In genomic region chr8:82943223-82944006, GRCm38 (mm10) we compare ENCODE assay signal across 8 mouse cellular contexts.
A peak's percentile ranks its signal among the peaks of the same experiment; 100 is the strongest.
DNase-seq lines count a peak whose midpoint lies in the region; ATAC-seq and TF ChIP-seq lines count a peak whose summit lies in the region.
"Had no signal": no experiment of that assay in that cellular context is flagged by ENCODE, and none has a peak within 500 bp of the region (broad histone marks: within the 10 kb centered on the region; RNA-seq: fewer than 3 reads in every experiment).

No protein-coding gene starts in this region.

- no peak overlapping the region for H3K4me3 ChIP-seq in kidney, adult 2 months (ENCODE audit: insufficient read depth, low read depth, low read length)
- H3K4me3 ChIP-seq in forebrain, postnatal 0 days (ENCODE audit: low read depth, low read length), result no peak overlapping the region
- no peak overlapping the region for H3K4me3 ChIP-seq in limb, embryonic 14.5 days (replicated peaks; ENCODE audit: low read length)
- H3K4me3 ChIP-seq in thymus, adult 2 months (ENCODE audit: control insufficient read depth, insufficient read depth, low read length), result no peak overlapping the region

- no peaks in the 10 kb centered on the region for H3K27me3 ChIP-seq in kidney, adult 2 months (replicated peaks; ENCODE audit: control insufficient read depth, insufficient read depth, low read length)
- H3K27me3 ChIP-seq in Patski, result no peaks in the 10 kb centered on the region
- H3K27me3 ChIP-seq in forebrain, postnatal 0 days (ENCODE audit: insufficient read depth, low read length), result no peaks in the 10 kb centered on the region
- no peaks in the 10 kb centered on the region for H3K27me3 ChIP-seq in limb, embryonic 14.5 days (ENCODE audit: control insufficient read depth, insufficient read depth, low read length)
- H3K27me3 ChIP-seq in thymus, adult 2 months (ENCODE audit: control insufficient read depth, insufficient read depth, low read length), result no peaks in the 10 kb centered on the region

- no peaks in the 10 kb centered on the region for H3K9me3 ChIP-seq in forebrain, postnatal 0 days (ENCODE audit: low read length)
- H3K9me3 ChIP-seq in limb, embryonic 14.5 days (ENCODE audit: control insufficient read depth, low read length), result no peaks in the 10 kb centered on the region

- no peak overlapping the region for H3K4me2 ChIP-seq in forebrain, postnatal 0 days (ENCODE audit: low read depth)
- 0 out of 2 replicates have a peak overlapping the region, but pooled peaks have one; percentile 25 for H3K4me2 ChIP-seq in limb, embryonic 14.5 days (replicated peaks; ENCODE audit: low read depth, low read length, severe bottlenecking)

- DNase-seq in kidney, adult 2 months, result peak; percentile 33
- no peak for DNase-seq in kidney, adult 18-20 months
- DNase-seq in Patski (ENCODE audit: low read depth, low spot score), result peak; percentile 89
- DNase-seq in forebrain, postnatal 0 days, result peak; percentile 6
- peak; percentile 77 for DNase-seq in limb, embryonic 14.5 days (ENCODE audit: low spot score)
- DNase-seq in thymus, adult 2 months, result no peak
- DNase-seq in thymus, postnatal 10 days (ENCODE audit: low spot score in 2 of 2), result no peak
- DNase-seq: cerebellum, adult 11-12 months had no signal

- CTCF ChIA-PET in Patski (lab: Charles Lee), result interaction anchor here (0.9 to 1.9 kb wide), 6 partner anchors 10 to 73 kb away, joined by 3 to 11 read pairs (median 4); no protein-coding TSS in a partner anchor

- peak; percentile 83 for ATAC-seq in Patski
- no peak for ATAC-seq in forebrain, postnatal 0 days
- ATAC-seq in limb, embryonic 14.5 days (ENCODE audit: low FRiP score, low read depth), result peak; percentile 68

- H3K36me3 ChIP-seq in kidney, adult 2 months (ENCODE audit: control insufficient read depth, insufficient read depth, low read length), result no peaks in the 10 kb centered on the region
- H3K36me3 ChIP-seq in forebrain, postnatal 0 days (ENCODE audit: insufficient read depth), result no peaks in the 10 kb centered on the region
- H3K36me3 ChIP-seq in limb, embryonic 14.5 days (ENCODE audit: control insufficient read depth, insufficient read depth, low read length), result no peaks in the 10 kb centered on the region
- no peaks in the 10 kb centered on the region for H3K36me3 ChIP-seq in thymus, adult 2 months (ENCODE audit: control insufficient read depth, insufficient read depth, low read length)

- TF ChIP-seq POLR2A in kidney, adult 2 months (IDR thresholded peaks at IDR 0.05; ENCODE audit: low read depth, low read length), result no peak
- TF ChIP-seq POLR2A in limb, embryonic 14.5 days (IDR thresholded peaks at IDR 0.05; ENCODE audit: borderline replicate concordance, extremely low read depth, insufficient read depth, insufficient read length), result no peak
- TF ChIP-seq POLR2A in thymus, adult 2 months (IDR thresholded peaks at IDR 0.05; ENCODE audit: control insufficient read depth, extremely low read depth, insufficient read depth, low read length, poor library complexity), result no peak

- 26% methylated on average over 6 of the region's 6 CpGs for WGBS in kidney, adult 2 months
- WGBS in forebrain, postnatal 0 days, result 17% methylated on average over 6 of the region's 6 CpGs
- WGBS in limb, embryonic 14.5 days, result 20% methylated on average over 6 of the region's 6 CpGs
- WGBS in thymus, adult 2 months, result 88% methylated on average over 6 of the region's 6 CpGs

- H3K27ac ChIP-seq in kidney, adult 2 months (ENCODE audit: insufficient read depth, low read depth, low read length), result no peak overlapping the region
- no peak overlapping the region for H3K27ac ChIP-seq in forebrain, postnatal 0 days (ENCODE audit: low read depth, low read length)
- no peak overlapping the region for H3K27ac ChIP-seq in limb, embryonic 14.5 days (replicated peaks; ENCODE audit: low read depth, low read length)
- H3K27ac ChIP-seq in thymus, adult 2 months (ENCODE audit: control insufficient read depth, insufficient read depth, low read length), result no peak overlapping the region

- POLR2A ChIA-PET in Patski (lab: Charles Lee), result interaction anchor here (0.5 to 0.6 kb wide), 3 partner anchors 14 to 95 kb away, joined by 3 to 5 read pairs (median 4); partner anchors contain the start of gene Rnf150

- H3K4me1 ChIP-seq in kidney, adult 2 months (ENCODE audit: control insufficient read depth, insufficient read depth, low read length), result peaks cover 3% of the 10 kb centered on the region; the same call in 1 of the 2 replicates
- H3K4me1 ChIP-seq in forebrain, postnatal 0 days (ENCODE audit: insufficient read depth), result peaks cover 11% of the 10 kb centered on the region; the same call in 1 of the 2 replicates
- H3K4me1 ChIP-seq in limb, embryonic 14.5 days (ENCODE audit: control insufficient read depth, insufficient read depth, low read length), result peaks cover 31% of the 10 kb centered on the region
- H3K4me1 ChIP-seq in thymus, adult 2 months (replicated peaks; ENCODE audit: control insufficient read depth, insufficient read depth, low read length), result no peaks in the 10 kb centered on the region

- TF ChIP-seq CTCF in kidney, adult 2 months (conservative IDR thresholded peaks at IDR 0.05; ENCODE audit: insufficient read depth, insufficient read length, low read depth, low read length), result no peak
- no peak for TF ChIP-seq CTCF in Patski (IDR thresholded peaks at IDR 0.05)
- TF ChIP-seq CTCF in forebrain, postnatal 0 days (IDR thresholded peaks at IDR 0.05; ENCODE audit: low read depth), result no peak
- TF ChIP-seq CTCF in thymus, adult 2 months (IDR thresholded peaks at IDR 0.05; ENCODE audit: borderline replicate concordance, control insufficient read depth, extremely low read depth, insufficient read depth, low read length, poor library complexity), result no peak

- in situ Hi-C loops in Patski (cut with MboI; ENCODE audit: low pct_unique_long_range_greater_than_20kb), result loop anchor here (5.0 to 10.0 kb wide), 3 partner anchors 79 to 221 kb away; partner anchors contain the start of genes Gm10645, Rnf150 and Tbc1d9

- no peak overlapping the region for H3K9ac ChIP-seq in forebrain, postnatal 0 days
- no peak overlapping the region for H3K9ac ChIP-seq in limb, embryonic 14.5 days (ENCODE audit: low read depth, low read length, severe bottlenecking)

Comparison
In these comparisons a context has a peak if more than half of its experiments do, and no peak if none do; other contexts are left out.
1. DNase-seq: peak in kidney, adult 2 months (single experiment), Patski (single experiment), forebrain, postnatal 0 days (single experiment) and limb, embryonic 14.5 days (single experiment); none in kidney, adult 18-20 months (single experiment), thymus, adult 2 months (single experiment) and thymus, postnatal 10 days (0 of 2).